Mouse (Mus musculus) midbrain, embryonic 12.5 days (tissue): ENCODE measurements around the gene Abcb9. TPM values are rescaled to one million over a fixed set of nuclear protein-coding genes. Genes with fewer than 3 reads are reported as not detected.
A peak's percentile ranks its signal among the peaks of the same experiment; 100 is the strongest.

Experiments used
- ATAC-seq: fragments of 200-750 bp; cut with Nextera tagmentation; 2 replicates; pipeline ENCODE4 v1.8.0; 2017; ENCODE audit warnings: low read depth, moderate TSS enrichment, moderate library complexity; ENCODE audit not compliant: low FRiP score
- H3K27ac ChIP-seq: fragments of 300-500 bp; sonication (generic); replicated peaks from 2 replicates; pipeline ENCODE4 v1.5.1; 2016; ENCODE audit warnings: mild to moderate bottlenecking
- H3K27me3 ChIP-seq: fragments of 300-500 bp; sonication (generic); 2 replicates; pipeline ENCODE4 v1.6.1; 2016; ENCODE audit warnings: mild to moderate bottlenecking
- H3K36me3 ChIP-seq: fragments of 300-500 bp; sonication (generic); 2 replicates; pipeline ENCODE4 v1.6.1; 2016
- H3K4me1 ChIP-seq: fragments of 300-500 bp; sonication (generic); 2 replicates; pipeline ENCODE4 v1.6.1; 2016
- H3K4me2 ChIP-seq: fragments of 300-500 bp; sonication (generic); replicated peaks from 2 replicates; pipeline ENCODE4 v1.6.1; 2016; ENCODE audit warnings: mild to moderate bottlenecking, moderate library complexity
- H3K4me3 ChIP-seq: fragments of 300-500 bp; sonication (generic); 2 replicates; pipeline ENCODE4 v1.5.1; 2016; ENCODE audit warnings: mild to moderate bottlenecking
- H3K9ac ChIP-seq: fragments of 300-500 bp; sonication (generic); replicated peaks from 2 replicates; pipeline ENCODE4 v1.6.1; 2016; ENCODE audit warnings: mild to moderate bottlenecking, moderate library complexity
- H3K9me3 ChIP-seq: fragments of 300-500 bp; sonication (generic); 2 replicates; pipeline ENCODE4 v1.6.1; 2016; ENCODE audit warnings: mild to moderate bottlenecking
- WGBS: fragments of 180-500 bp; shearing (Covaris S2); methylation state at CpG from one replicate; pipeline ENCODE4 v1.1.7; 2016; 5-methylcytosine and 5-hydroxymethylcytosine counted together
- polyA plus RNA-seq: library from polyadenylated mRNA; unstranded; fragments of >200 nt; fragmentation: Nextera tagmentation; extraction: Ambion mirVana; gene quantifications from 2 replicates; pipeline ENCODE4 v1.2.1, GENCODE M21; 2016

Gene Abcb9
- polyA plus RNA-seq, 1 experiment from 2014 or later, result 2.2 TPM

GRCm38 (mm10) chr5:124111742-124112497 lies 16.3 kb upstream of the Abcb9 start, which contains the start of gene Ogfod2:
TSS of gene Ogfod2 (plus strand) at chr5:124112297.
- H3K9me3 ChIP-seq, result no peaks in the 10 kb centered on the region
- 0 out of 2 replicates have a peak, but pooled peaks cover 7% of the 10 kb centered on the region for H3K36me3 ChIP-seq
- no peaks in the 10 kb centered on the region for H3K27me3 ChIP-seq
- peak within 1 kb of the TSS; percentile 93 for H3K4me2 ChIP-seq
- peaks cover 26% of the 10 kb centered on the region for H3K4me1 ChIP-seq
- H3K27ac ChIP-seq, result peak within 1 kb of the TSS; percentile 85
- WGBS, result 2% methylated on average over 66 of the region's 66 CpGs
- ATAC-seq, result peak; percentile 95
- H3K9ac ChIP-seq, result peak within 1 kb of the TSS; percentile 73
- peak within 1 kb of the TSS; percentile 92 for H3K4me3 ChIP-seq

GRCm38 (mm10) chr5:124111077-124111741 lies 15.6 kb upstream of the Abcb9 start:
- Histone ChIP-seq H3K36me3 (0 out of 2 replicates have a peak, but pooled peaks cover 7% of the 10 kb centered on the region), H3K9me3 (no peaks in the 10 kb centered on the region), H3K4me3 (peak overlapping the region; percentile 92), H3K4me2 (peak overlapping the region; percentile 93), H3K9ac (peak overlapping the region; percentile 73), H3K4me1 (peaks cover 21% of the 10 kb centered on the region), H3K27ac (no peak overlapping the region), H3K27me3 (no peaks in the 10 kb centered on the region)
- no peak; the same call in 1 of the 2 replicates for ATAC-seq
- WGBS, result 25% methylated on average over 17 of the region's 17 CpGs

- ATAC-seq, result no peak
- 93% methylated on average over 9 of the region's 9 CpGs for WGBS
These were observed 8.0 kb upstream of the Abcb9 start for GRCm38 (mm10) chr5:124103552-124103951.

GRCm38 (mm10) chr5:124103020-124103419 lies 7.4 kb upstream of the Abcb9 start:
- Histone ChIP-seq H3K27me3 (no peaks in the 10 kb centered on the region), H3K4me1 (no peaks in the 10 kb centered on the region), H3K4me2 (no peak overlapping the region), H3K9me3 (no peaks in the 10 kb centered on the region), H3K9ac (no peak overlapping the region), H3K36me3 (no peaks in the 10 kb centered on the region), H3K27ac (no peak overlapping the region), H3K4me3 (no peak overlapping the region)
- ATAC-seq, result no peak
- WGBS, result 88% methylated on average over 3 of the region's 3 CpGs

More at GRCm38 (mm10) chr5:124103552-124103951, 8.0 kb upstream of the Abcb9 start:
- no peaks in the 10 kb centered on the region for H3K4me1 ChIP-seq
- H3K4me3 ChIP-seq, result no peak overlapping the region
- H3K9ac ChIP-seq, result no peak overlapping the region
- no peak overlapping the region for H3K27ac ChIP-seq
- H3K9me3 ChIP-seq, result no peaks in the 10 kb centered on the region
- H3K4me2 ChIP-seq, result no peak overlapping the region
- H3K36me3 ChIP-seq, result no peaks in the 10 kb centered on the region
- H3K27me3 ChIP-seq, result no peaks in the 10 kb centered on the region

GRCm38 (mm10) chr5:124102326-124102725 lies 6.7 kb upstream of the Abcb9 start:
- ATAC-seq, result no peak
- 85% methylated on average over 6 of the region's 6 CpGs for WGBS
- Histone ChIP-seq H3K27ac (no peak overlapping the region), H3K4me1 (no peaks in the 10 kb centered on the region), H3K9ac (no peak overlapping the region), H3K4me2 (no peak overlapping the region), H3K4me3 (no peak overlapping the region), H3K36me3 (no peaks in the 10 kb centered on the region), H3K27me3 (no peaks in the 10 kb centered on the region), H3K9me3 (no peaks in the 10 kb centered on the region)

- H3K27me3 ChIP-seq, result peaks cover 8% of the 10 kb centered on the region; the same call in 1 of the 2 replicates
- no peak overlapping the region for H3K4me3 ChIP-seq
- H3K36me3 ChIP-seq, result no peaks in the 10 kb centered on the region
- no peak overlapping the region for H3K27ac ChIP-seq
- ATAC-seq, result no peak
- H3K9ac ChIP-seq, result no peak overlapping the region
- H3K9me3 ChIP-seq, result no peaks in the 10 kb centered on the region
- H3K4me1 ChIP-seq, result peaks cover 5% of the 10 kb centered on the region; the same call in 1 of the 2 replicates
- WGBS, result 88% methylated on average over 11 of the region's 11 CpGs
- H3K4me2 ChIP-seq, result no peak overlapping the region
These were observed 4.8 kb upstream of the Abcb9 start for GRCm38 (mm10) chr5:124100128-124101044.

GRCm38 (mm10) chr5:124098923-124099322 lies 3.3 kb upstream of the Abcb9 start:
- Histone ChIP-seq H3K4me1 (peaks cover 12% of the 10 kb centered on the region; the same call in 1 of the 2 replicates), H3K4me3 (no peak overlapping the region), H3K9ac (no peak overlapping the region), H3K27ac (no peak overlapping the region), H3K27me3 (peaks cover 23% of the 10 kb centered on the region), H3K9me3 (no peaks in the 10 kb centered on the region), H3K4me2 (no peak overlapping the region), H3K36me3 (no peaks in the 10 kb centered on the region)
- ATAC-seq, result no peak
- WGBS, result 78% methylated on average over 2 of the region's 2 CpGs

- 11% methylated on average over 19 of the region's 19 CpGs for WGBS
- peak; percentile 54; the same call in 1 of the 2 replicates for ATAC-seq
These were observed 469 bp downstream of the Abcb9 start for GRCm38 (mm10) chr5:124095077-124095581.

GRCm38 (mm10) chr5:124093852-124094604 lies 1.6 kb downstream of the Abcb9 start:
- no peaks in the 10 kb centered on the region for H3K9me3 ChIP-seq
- H3K4me3 ChIP-seq, result no peak overlapping the region
- H3K27ac ChIP-seq, result no peak overlapping the region
- H3K9ac ChIP-seq, result no peak overlapping the region
- H3K4me1 ChIP-seq, result peaks cover 12% of the 10 kb centered on the region; the same call in 1 of the 2 replicates
- ATAC-seq, result no peak
- H3K27me3 ChIP-seq, result peaks cover 34% of the 10 kb centered on the region
- no peaks in the 10 kb centered on the region for H3K36me3 ChIP-seq
- no peak overlapping the region for H3K4me2 ChIP-seq
- 84% methylated on average over 12 of the region's 12 CpGs for WGBS

More at GRCm38 (mm10) chr5:124095077-124095581, 469 bp downstream of the Abcb9 start:
- Histone ChIP-seq H3K27me3 (peaks cover 34% of the 10 kb centered on the region), H3K36me3 (no peaks in the 10 kb centered on the region), H3K9me3 (no peaks in the 10 kb centered on the region), H3K4me1 (peaks cover 12% of the 10 kb centered on the region; the same call in 1 of the 2 replicates), H3K9ac (peak overlapping the region; percentile 40), H3K4me2 (peak overlapping the region; percentile 60), H3K4me3 (peak overlapping the region; percentile 38), H3K27ac (no peak overlapping the region)

- Histone ChIP-seq H3K9ac (no peak overlapping the region), H3K9me3 (no peaks in the 10 kb centered on the region), H3K27me3 (peaks cover 34% of the 10 kb centered on the region), H3K36me3 (no peaks in the 10 kb centered on the region), H3K4me2 (no peak overlapping the region), H3K4me1 (peaks cover 12% of the 10 kb centered on the region; the same call in 1 of the 2 replicates), H3K4me3 (no peak overlapping the region), H3K27ac (no peak overlapping the region)
- 74% methylated on average over 11 of the region's 11 CpGs for WGBS
- no peak for ATAC-seq
These were observed 2.3 kb downstream of the Abcb9 start for GRCm38 (mm10) chr5:124093120-124093794.
